Mouse (Mus musculus) G1E (cell line): Measurements from ENCODE around the gene Tcf25.

ENCODE experiments used
- CTCF ChIP-seq: IDR thresholded peaks from 2 replicates; pipeline ENCODE4 v1.5.1; 2012; ENCODE audit warnings: low read depth, low read length, inconsistent platforms, mixed read lengths
- GATA1 ChIP-seq: IDR thresholded peaks from 2 replicates; pipeline ENCODE4 v1.6.1; 2012; ENCODE audit warnings: borderline replicate concordance, low read length, inconsistent platforms, mixed read lengths
- POLR2AphosphoS5 ChIP-seq: IDR thresholded peaks from 2 replicates; pipeline ENCODE4 v1.6.1; 2012; ENCODE audit warnings: low read depth, low read length, inconsistent platforms; ENCODE audit not compliant: insufficient replicate concordance
- TAL1 ChIP-seq: conservative IDR thresholded peaks from 2 replicates; pipeline ENCODE4 v1.6.1; 2012; ENCODE audit warnings: low read depth, low read length, inconsistent platforms, mixed read lengths

DNA sequence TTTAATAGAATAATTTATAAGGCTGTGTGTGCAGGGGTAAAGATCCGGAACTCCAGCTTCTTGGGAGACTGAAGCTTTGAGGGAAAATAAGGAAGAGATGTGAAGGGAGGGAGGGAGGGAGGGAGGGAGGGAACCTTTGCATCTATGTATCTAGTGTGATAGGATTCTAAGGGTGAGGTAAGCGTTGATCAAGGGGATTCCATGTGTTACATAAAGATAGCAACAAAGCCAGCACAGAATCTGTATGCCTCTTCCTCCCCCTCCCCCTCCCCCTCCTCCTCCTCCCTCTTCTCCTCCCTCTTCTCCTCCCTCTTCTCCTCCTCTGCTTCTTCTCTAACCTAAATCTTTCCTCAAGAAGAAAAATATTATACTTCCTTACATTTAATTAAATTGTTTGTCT is 26.3 kb upstream of the Tcf25 start:
- TF ChIP-seq GATA1, result no peak
- TF ChIP-seq CTCF, result no peak
- no peak for TF ChIP-seq TAL1
- TF ChIP-seq POLR2AphosphoS5, result no peak
